Mouse (Mus musculus) lung, adult 2 months (tissue): Measurements from ENCODE around the gene Gstm4.

ENCODE experiments used
- CTCF ChIP-seq: fragments of 200-500 bp; IDR thresholded peaks from 2 replicates; pipeline ENCODE4 v1.5.1; 2011; ENCODE audit warnings: mild to moderate bottlenecking, low read length, control low read depth; ENCODE audit not compliant: insufficient read depth
- POLR2A ChIP-seq: fragments of 200-500 bp; IDR thresholded peaks from 2 replicates; pipeline ENCODE4 v1.6.1; 2011; ENCODE audit warnings: low read depth, mild to moderate bottlenecking, control low read depth, low read length, borderline replicate concordance; ENCODE audit errors: extremely low read depth

GRCm38 (mm10) chr3:108018190-108018820 is 26.4 kb downstream of the Gstm4 start:
- TF ChIP-seq CTCF (no peak), POLR2A (no peak)
